Mouse (Mus musculus) macrophage (primary cell): ENCODE measurements around the gene 2210017I01Rik. TPM values are rescaled to one million over a fixed set of nuclear protein-coding genes. Genes with fewer than 3 reads are reported as not detected.

Experiments used
- H3K27ac ChIP-seq: fragments of 350-480 bp; formaldehyde crosslinking; 2 replicates; pipeline ENCODE4 v1.9.0; 2021
- H3K36me3 ChIP-seq: fragments of 350-480 bp; formaldehyde crosslinking; 2 replicates; pipeline ENCODE4 v1.9.0; 2021; ENCODE audit errors: inconsistent target
- H3K4me3 ChIP-seq: fragments of 350-480 bp; formaldehyde crosslinking; 2 replicates; pipeline ENCODE4 v1.9.0; 2021; ENCODE audit errors: inconsistent target
- H3K79me2 ChIP-seq: fragments of 350-480 bp; formaldehyde crosslinking; 2 replicates; pipeline ENCODE4 v1.9.0; 2021; ENCODE audit errors: inconsistent target
- WGBS: methylation state at CpG from one replicate; pipeline ENCODE4 v1.1.7; 2026; ENCODE audit warnings: inconsistent platforms; ENCODE audit not compliant: missing documents; 5-methylcytosine and 5-hydroxymethylcytosine counted together
- polyA plus RNA-seq: library from polyadenylated mRNA; stranded (reverse); fragments of 250-400 nt; gene quantifications from 3 replicates; pipeline ENCODE4 v1.2.4, GENCODE M21; 2018; ENCODE audit warnings: inconsistent platforms

2210017I01Rik gene
- polyA plus RNA-seq, 1 experiment from 2014 or later, result not detected

DNA sequence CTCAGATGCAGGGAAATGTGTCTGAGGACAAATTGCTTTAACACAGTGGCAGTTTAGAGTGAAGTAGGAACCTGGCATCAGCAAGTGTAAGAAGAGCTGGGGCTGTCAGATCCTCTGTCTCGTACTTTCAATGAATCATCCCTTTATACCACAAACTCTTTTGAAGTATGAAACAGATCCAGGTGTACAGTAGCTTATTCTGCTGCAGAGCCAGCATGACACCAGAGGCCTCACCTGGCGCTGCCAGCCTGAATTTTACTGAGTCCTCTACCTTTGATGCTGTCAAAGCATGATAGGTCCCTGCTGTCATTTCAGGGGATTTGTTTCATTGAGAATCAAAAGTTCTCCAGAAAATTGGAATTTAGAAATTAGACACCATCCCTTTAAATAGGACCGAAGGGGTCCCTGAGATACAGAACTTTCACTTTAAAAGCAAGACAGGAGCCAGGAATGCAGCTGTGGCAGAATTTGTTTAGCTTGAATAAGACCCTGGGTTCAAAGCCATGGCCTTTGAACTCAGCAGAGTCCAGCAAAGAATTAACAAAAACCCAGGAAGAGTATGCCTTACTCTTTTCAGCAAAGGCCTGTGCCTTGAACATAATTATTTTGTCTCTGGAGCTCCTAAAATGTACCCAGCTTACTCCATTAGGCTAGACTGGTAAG is 24.0 kb downstream of the 2210017I01Rik start:
- 88% methylated on average over 3 of the region's 3 CpGs for WGBS
- no peak overlapping the region for H3K4me3 ChIP-seq

DNA sequence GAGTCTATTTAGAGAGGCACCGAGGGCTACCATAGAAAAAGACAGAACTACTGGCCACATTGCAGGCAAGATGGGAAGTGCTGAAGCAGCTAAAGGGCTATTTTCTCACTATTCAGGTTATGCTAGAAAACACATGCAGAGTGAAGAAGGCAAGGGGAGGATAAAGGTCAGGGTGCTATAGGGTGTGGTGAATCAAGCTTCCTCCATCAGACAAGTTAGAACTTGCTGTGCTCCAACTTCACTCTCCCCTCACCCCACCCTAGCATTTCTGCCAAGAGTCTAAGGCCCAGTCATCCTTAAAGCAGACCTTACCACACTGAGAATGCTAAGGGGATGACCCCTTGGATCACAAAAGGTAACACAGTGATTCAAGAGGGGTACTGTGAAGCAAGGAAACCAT is 27.8 kb downstream of the 2210017I01Rik start:
- no peaks in the 10 kb centered on the region for H3K79me2 ChIP-seq
- no peak overlapping the region for H3K4me3 ChIP-seq
- no peak overlapping the region for H3K27ac ChIP-seq
- no CpG with 5 or more reads among the region's 1 CpGs for WGBS
- no peaks in the 10 kb centered on the region for H3K36me3 ChIP-seq

More for the DNA sequence above, 24.0 kb downstream of the 2210017I01Rik start:
- no peak overlapping the region for H3K27ac ChIP-seq
- H3K79me2 ChIP-seq, result no peaks in the 10 kb centered on the region
- H3K36me3 ChIP-seq, result no peaks in the 10 kb centered on the region

DNA sequence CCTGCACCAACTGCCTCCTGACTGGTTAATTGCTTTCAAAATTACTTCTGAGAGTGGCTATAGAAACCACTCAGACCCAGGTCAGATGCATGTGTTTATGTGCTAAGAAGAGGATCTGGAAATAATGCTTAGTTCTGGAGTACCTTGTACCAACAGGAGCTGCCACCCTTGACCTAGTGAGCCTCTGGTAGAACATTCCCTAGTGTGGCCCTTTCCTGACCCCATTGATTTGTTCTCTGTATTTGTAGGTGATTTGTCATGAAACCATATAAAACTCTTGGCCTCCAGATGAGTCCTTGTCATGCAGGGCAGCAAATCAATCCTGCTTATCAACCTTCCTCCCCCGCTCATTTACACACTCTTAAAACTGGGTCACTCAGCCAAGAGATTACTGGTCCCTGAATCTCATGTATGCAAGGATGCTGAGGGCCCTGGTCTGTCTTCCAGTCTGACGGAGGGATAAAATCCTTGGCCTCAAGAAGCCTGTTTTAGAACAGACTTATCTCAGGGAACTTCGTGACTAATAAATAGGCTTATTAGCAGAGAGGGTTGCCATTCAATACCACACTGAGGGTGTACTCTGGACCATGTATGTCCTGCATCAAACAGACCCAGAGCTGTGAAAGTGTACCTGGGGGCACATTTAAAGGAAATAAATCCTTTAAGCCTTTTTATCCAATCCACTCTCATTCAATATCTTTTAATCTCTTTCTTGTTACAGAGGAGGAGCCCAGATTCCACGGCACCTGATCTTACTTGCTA is 28.5 kb downstream of the 2210017I01Rik start:
- H3K36me3 ChIP-seq, result no peaks in the 10 kb centered on the region
- 92% methylated on average over 4 of the region's 4 CpGs for WGBS
- no peak overlapping the region for H3K27ac ChIP-seq
- H3K79me2 ChIP-seq, result no peaks in the 10 kb centered on the region
- no peak overlapping the region for H3K4me3 ChIP-seq

DNA sequence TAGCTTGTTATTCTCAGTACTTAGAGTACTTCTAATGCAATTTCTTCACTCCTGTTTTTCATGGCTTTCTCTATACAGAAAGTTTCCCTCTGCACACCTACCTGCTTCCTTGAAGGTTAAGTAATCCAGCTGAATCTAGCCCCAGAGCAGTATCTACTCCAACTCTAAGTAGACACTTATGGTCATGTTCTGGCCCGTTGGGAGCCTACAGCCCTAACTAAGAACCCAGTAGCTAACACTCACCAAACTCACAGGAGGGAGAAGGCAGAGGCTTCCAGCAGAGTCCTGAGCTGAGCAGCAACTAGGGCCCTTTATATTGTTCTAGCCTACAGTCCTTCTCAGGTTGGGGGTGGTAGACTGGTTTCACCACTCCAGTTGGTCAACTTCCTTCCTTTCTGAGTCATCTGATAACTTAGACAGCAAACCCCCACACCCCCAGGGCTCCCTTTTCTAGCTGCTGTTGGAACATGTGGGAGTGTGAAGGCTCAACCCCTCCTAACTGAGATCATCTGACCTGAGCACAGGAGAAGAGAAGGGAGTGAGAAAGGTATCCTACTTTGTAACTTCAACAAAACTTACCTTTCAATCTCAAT is 33.7 kb downstream of the 2210017I01Rik start, which contains the start of gene Ivl:
Gene Ivl (minus strand): TSS at position 287 of the 593 bp plus-strand sequence.
- Histone ChIP-seq H3K36me3 (no peaks in the 10 kb centered on the region), H3K4me3 (no peak within 1 kb of the TSS), H3K27ac (no peak within 1 kb of the TSS), H3K79me2 (no peaks in the 10 kb centered on the region)
- WGBS, result 59% methylated on average over 1 of the region's 1 CpGs

DNA sequence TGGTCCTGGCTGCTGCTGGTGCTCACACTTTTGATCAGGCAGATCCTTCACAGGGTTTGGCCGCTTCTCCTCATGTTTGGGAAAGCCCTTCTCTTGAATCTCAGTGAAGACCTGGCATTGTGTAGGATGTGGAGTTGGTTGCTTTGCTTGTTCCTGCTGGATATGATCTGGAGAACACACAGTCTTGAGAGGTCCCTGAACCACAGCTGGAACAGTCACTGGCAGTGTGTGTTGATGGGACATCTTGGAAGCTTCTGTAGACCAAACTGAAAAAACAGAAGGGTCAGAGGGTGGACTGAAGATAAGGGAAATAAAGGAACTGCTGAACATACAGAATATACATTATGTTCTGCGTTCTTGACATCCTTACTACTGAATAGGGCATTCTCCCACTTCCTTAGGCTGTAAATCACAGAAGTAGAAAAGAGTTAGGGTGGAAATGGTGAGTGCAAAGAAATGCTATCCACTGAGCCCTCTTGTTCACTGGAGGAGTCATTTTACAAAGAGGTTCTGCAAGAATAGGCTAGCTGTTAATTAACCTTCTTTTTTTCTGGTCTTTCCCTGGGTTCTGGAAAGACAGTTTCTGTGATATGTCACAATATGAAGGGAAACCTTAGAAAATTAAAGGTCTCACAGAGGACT is 34.7 kb downstream of the 2210017I01Rik start:
- Histone ChIP-seq H3K27ac (no peak overlapping the region), H3K79me2 (no peaks in the 10 kb centered on the region), H3K4me3 (no peak overlapping the region), H3K36me3 (no peaks in the 10 kb centered on the region)
- WGBS, result 37% methylated on average over 2 of the region's 2 CpGs

DNA sequence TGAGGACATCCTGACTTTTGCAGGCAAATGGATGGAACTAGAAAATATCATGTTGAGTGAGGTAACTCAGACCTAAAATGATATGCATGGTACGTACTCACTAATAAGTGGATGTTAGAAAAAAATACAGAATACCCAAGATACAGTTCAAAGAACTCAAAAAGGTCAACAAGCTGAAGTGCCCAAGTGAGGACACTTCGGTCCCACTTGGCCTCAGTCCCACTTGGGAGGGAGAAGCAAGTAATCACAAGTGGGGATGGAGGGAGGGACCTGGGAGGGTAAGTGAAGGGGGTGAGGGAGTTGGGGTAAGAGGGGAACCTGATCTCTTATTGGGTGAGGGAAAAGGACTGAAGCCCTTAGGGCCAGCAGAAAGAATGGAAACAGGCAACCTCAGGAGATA is 38.5 kb downstream of the 2210017I01Rik start:
- Histone ChIP-seq H3K79me2 (no peaks in the 10 kb centered on the region), H3K4me3 (no peak overlapping the region), H3K36me3 (no peaks in the 10 kb centered on the region), H3K27ac (no peak overlapping the region)
- 83% methylated on average over 2 of the region's 2 CpGs for WGBS

DNA sequence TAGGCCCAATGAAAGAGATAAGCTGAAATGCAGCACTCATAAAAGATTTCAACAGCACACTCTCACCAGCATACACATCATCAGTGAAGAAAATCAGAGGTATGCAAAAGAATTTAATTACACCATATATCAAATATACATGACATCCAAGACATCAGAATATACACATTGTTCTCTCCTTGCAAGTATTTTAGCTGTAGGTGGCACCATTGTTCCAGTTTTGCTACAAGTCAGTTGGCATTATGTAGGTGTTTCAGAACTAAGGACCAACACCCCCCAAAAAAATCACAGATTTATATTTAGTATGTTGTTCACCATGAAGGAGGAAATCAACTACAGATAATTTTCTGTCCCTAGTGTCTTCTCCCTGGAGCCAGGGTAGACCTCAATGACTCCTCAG is 41.9 kb downstream of the 2210017I01Rik start:
- Histone ChIP-seq H3K36me3 (no peaks in the 10 kb centered on the region), H3K27ac (no peak overlapping the region), H3K4me3 (no peak overlapping the region), H3K79me2 (no peaks in the 10 kb centered on the region)

Other genes starting within 250 kb of the 2210017I01Rik start
- not detected in 3 replicates for gene Sprr2f, start 242.3 kb downstream of the 2210017I01Rik start, polyA plus RNA-seq
- gene Sprr2h, start 221.8 kb downstream of the 2210017I01Rik start, polyA plus RNA-seq, result not detected in 3 replicates
- gene Sprr2i, start 199.5 kb downstream of the 2210017I01Rik start, polyA plus RNA-seq, result not detected in 3 replicates
- not detected in 3 replicates for gene Sprr2j-ps, start 189.4 kb downstream of the 2210017I01Rik start, polyA plus RNA-seq
- 0.59 to 4.8 TPM (median 3.2 TPM) in 3 replicates for gene Gm9774, start 178.1 kb downstream of the 2210017I01Rik start, polyA plus RNA-seq
- gene Sprr2k, start 174.9 kb downstream of the 2210017I01Rik start, polyA plus RNA-seq, result not detected in 3 replicates
- gene Sprr1b, start 168.7 kb downstream of the 2210017I01Rik start, polyA plus RNA-seq, result not detected in 3 replicates
- not detected in 3 replicates for gene Sprr3, start 148.8 kb downstream of the 2210017I01Rik start, polyA plus RNA-seq
- gene Sprr1a, start 121.6 kb downstream of the 2210017I01Rik start, polyA plus RNA-seq, result not detected in 3 replicates
- gene Sprr4, start 107.0 kb downstream of the 2210017I01Rik start, polyA plus RNA-seq, result not detected in 3 replicates
- not detected in 3 replicates for gene 2310046K23Rik, start 73.0 kb downstream of the 2210017I01Rik start, polyA plus RNA-seq
- not detected in 3 replicates for gene Ivl, start 33.8 kb downstream of the 2210017I01Rik start, polyA plus RNA-seq
- gene Smcp, start 18.5 kb downstream of the 2210017I01Rik start, polyA plus RNA-seq, result not detected in 3 replicates
- not detected in 3 replicates for gene Lce6a, start 14.2 kb upstream of the 2210017I01Rik start, polyA plus RNA-seq
- gene Lce1a1, start 40.8 kb upstream of the 2210017I01Rik start, polyA plus RNA-seq, result not detected in 3 replicates
- gene Lce1b, start 49.4 kb upstream of the 2210017I01Rik start, polyA plus RNA-seq, result not detected in 3 replicates
- not detected in 3 replicates for gene Lce1a2, start 62.8 kb upstream of the 2210017I01Rik start, polyA plus RNA-seq
- not detected in 3 replicates for gene Lce1c, start 71.8 kb upstream of the 2210017I01Rik start, polyA plus RNA-seq
- not detected in 3 replicates for gene Lce1d, start 79.7 kb upstream of the 2210017I01Rik start, polyA plus RNA-seq
- gene Lce1e, start 101.6 kb upstream of the 2210017I01Rik start, polyA plus RNA-seq, result not detected in 3 replicates
- not detected in 3 replicates for gene Lce1f, start 112.9 kb upstream of the 2210017I01Rik start, polyA plus RNA-seq
- gene Gm38119, start 131.6 kb upstream of the 2210017I01Rik start, polyA plus RNA-seq, result not detected in 3 replicates
- gene Lce1g, start 144.8 kb upstream of the 2210017I01Rik start, polyA plus RNA-seq, result not detected in 3 replicates
- gene Lce1h, start 157.6 kb upstream of the 2210017I01Rik start, polyA plus RNA-seq, result not detected in 3 replicates
- not detected in 3 replicates for gene Lce1i, start 171.4 kb upstream of the 2210017I01Rik start, polyA plus RNA-seq
- gene Lce1j, start 183.0 kb upstream of the 2210017I01Rik start, polyA plus RNA-seq, result not detected in 3 replicates
- gene Lce1k, start 200.4 kb upstream of the 2210017I01Rik start, polyA plus RNA-seq, result not detected in 3 replicates
- not detected in 3 replicates for gene Kprp, start 219.8 kb upstream of the 2210017I01Rik start, polyA plus RNA-seq
- not detected in 3 replicates for gene Lce1l, start 243.8 kb upstream of the 2210017I01Rik start, polyA plus RNA-seq